Mouse (Mus musculus) heart, embryonic 15.5 days (tissue): ENCODE data around the gene Macf1. TPM values are rescaled to one million over a fixed set of nuclear protein-coding genes. Genes with fewer than 3 reads are reported as not detected.

Experiments
- ATAC-seq: fragments of 200-750 bp; cut with Nextera tagmentation; replicated peaks from 2 replicates; pipeline ENCODE4 v1.8.0; 2017; ENCODE audit warnings: low read depth, moderate TSS enrichment; ENCODE audit not compliant: insufficient number of reproducible peaks, insufficient read depth, low FRiP score
- H3K27ac ChIP-seq: fragments of 300-500 bp; sonication (generic); 2 replicates; pipeline ENCODE4 v1.5.1; 2015; ENCODE audit warnings: mild to moderate bottlenecking, inconsistent platforms
- H3K27me3 ChIP-seq: fragments of 300-500 bp; sonication (generic); 2 replicates; pipeline ENCODE4 v1.6.1; 2015; ENCODE audit warnings: inconsistent platforms
- H3K36me3 ChIP-seq: fragments of 300-500 bp; sonication (generic); 2 replicates; pipeline ENCODE4 v1.6.1; 2015; ENCODE audit warnings: mild to moderate bottlenecking, inconsistent platforms
- H3K4me1 ChIP-seq: fragments of 300-500 bp; sonication (generic); replicated peaks from 2 replicates; pipeline ENCODE4 v1.6.1; 2015; ENCODE audit warnings: inconsistent platforms
- H3K4me2 ChIP-seq: fragments of 300-500 bp; sonication (generic); 2 replicates; pipeline ENCODE4 v1.6.1; 2015; ENCODE audit warnings: inconsistent platforms, mild to moderate bottlenecking, moderate library complexity
- H3K4me3 ChIP-seq: fragments of 300-500 bp; sonication (generic); 2 replicates; pipeline ENCODE4 v1.5.1; 2015; ENCODE audit warnings: mild to moderate bottlenecking, inconsistent platforms
- H3K9ac ChIP-seq: fragments of 300-500 bp; sonication (generic); 2 replicates; pipeline ENCODE4 v1.6.1; 2015; ENCODE audit warnings: mild to moderate bottlenecking, inconsistent platforms
- H3K9me3 ChIP-seq: fragments of 300-500 bp; sonication (generic); replicated peaks from 2 replicates; pipeline ENCODE4 v1.6.1; 2016; ENCODE audit warnings: inconsistent platforms
- WGBS: fragments of 180-500 bp; shearing (Covaris S2); methylation state at CpG from one replicate; pipeline ENCODE4 v1.1.7; 2015; ENCODE audit warnings: mixed read lengths; 5-methylcytosine and 5-hydroxymethylcytosine counted together
- polyA plus RNA-seq: library from polyadenylated mRNA; unstranded; fragments of >200 nt; fragmentation: Nextera tagmentation; extraction: Ambion mirVana; gene quantifications from 2 replicates; pipeline ENCODE4 v1.2.1, GENCODE M21; 2015

Gene Macf1
- polyA plus RNA-seq, 1 experiment from 2014 or later, result 51.0 TPM

DNA sequence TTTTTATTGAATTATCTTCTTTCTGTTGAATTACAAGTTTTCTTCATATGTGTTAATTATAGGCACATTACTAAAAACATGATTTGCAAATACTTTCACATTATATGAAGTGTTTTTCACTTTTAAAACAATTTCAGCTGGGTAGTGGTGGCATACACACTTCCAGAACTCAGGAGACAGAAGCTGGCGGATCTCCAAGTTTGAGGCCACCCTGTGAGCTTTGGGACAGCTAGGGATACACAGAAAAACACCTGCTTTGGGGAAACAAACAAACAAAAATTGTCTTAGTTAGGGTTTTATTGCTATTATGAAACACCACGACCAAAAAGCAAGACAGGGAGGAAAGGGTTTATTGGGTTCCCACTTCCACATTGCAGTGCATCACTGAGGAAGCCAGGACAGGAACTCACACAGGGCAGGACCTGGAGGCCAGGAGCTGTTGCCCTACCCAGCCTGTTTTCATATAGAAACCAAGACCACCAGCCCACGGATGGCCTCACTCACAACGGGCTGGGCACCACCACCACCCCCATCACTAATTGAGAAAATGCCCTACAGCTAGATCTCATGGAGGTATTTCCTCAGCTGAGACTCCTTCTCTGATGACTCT, 93.0 kb downstream of the Macf1 start:
- H3K36me3 ChIP-seq, result no peaks in the 10 kb centered on the region
- H3K4me1 ChIP-seq, result peaks cover 48% of the 10 kb centered on the region
- no peak overlapping the region for H3K9ac ChIP-seq
- 66% methylated on average over 4 of the region's 4 CpGs for WGBS
- H3K4me2 ChIP-seq, result no peak overlapping the region
- no peak for ATAC-seq
- H3K9me3 ChIP-seq, result no peaks in the 10 kb centered on the region
- no peak overlapping the region for H3K4me3 ChIP-seq
- no peak overlapping the region for H3K27ac ChIP-seq
- no peaks in the 10 kb centered on the region for H3K27me3 ChIP-seq

DNA sequence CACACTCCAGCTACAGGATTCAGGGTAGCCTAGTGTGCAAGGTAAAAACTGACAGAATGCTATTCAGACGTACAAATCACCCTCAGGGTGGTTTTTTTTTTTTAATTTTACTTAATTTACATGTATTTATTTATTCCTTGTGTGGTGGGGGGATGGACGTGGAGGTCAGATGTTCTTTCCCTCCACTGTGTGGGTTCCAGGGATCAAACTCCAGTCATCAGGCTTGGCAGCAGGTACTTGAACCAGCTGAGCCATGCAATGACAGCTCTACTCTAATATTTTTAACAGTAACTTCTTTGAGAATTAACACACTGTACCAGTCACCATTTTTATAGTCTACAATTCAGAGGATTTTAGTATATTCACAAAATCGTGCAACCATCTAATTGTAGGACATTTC, 94.7 kb downstream of the Macf1 start:
- peaks cover 43% of the 10 kb centered on the region for H3K4me1 ChIP-seq
- H3K36me3 ChIP-seq, result no peaks in the 10 kb centered on the region
- no peaks in the 10 kb centered on the region for H3K9me3 ChIP-seq
- no peak overlapping the region for H3K4me2 ChIP-seq
- no peaks in the 10 kb centered on the region for H3K27me3 ChIP-seq
- no peak overlapping the region for H3K4me3 ChIP-seq
- ATAC-seq, result no peak
- H3K9ac ChIP-seq, result no peak overlapping the region
- 62% methylated on average over 3 of the region's 3 CpGs for WGBS
- peak overlapping the region; percentile 29 for H3K27ac ChIP-seq

DNA sequence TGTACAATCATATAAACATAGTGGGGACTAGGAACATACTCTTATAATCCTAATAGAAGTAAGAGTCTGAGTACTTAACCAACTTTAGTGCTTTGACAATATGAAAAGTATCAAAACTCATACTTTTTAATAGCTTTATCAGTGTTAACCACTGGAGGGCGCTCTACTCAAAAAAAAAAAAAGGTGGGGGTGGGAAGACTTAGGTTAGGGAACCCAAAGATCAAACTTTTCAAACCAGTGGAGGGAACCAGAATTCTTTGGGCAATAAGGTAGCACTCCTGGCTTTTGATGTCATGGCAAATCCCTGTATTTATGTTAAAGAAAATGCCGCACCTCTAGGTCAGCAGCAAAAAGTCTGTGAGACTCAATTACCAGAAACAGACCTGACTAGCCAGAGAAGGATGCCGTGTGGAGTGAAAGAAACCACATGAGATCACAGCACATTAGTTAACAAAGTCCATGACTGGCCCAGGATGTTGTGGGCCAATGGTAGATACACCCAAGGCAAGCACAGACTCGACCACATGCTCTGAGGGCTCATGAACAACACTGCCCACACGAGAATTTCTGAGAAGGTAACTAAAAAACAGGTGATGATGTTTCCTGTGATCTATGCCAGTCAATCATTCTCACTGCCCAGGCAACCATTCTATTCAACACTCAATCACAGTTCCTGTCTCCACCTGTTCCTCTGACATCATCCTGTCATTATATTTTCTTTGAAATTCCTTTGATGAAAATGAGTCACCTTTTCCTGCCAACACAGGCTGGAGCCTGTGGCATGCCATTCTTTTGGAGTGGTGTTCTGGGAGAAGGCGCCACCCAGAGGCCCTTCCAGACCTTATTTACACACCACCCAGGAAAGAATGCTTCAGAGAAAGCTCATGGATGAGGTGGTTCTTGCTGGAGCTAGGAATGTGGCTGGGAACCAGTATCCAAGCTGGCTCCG, 95.5 kb downstream of the Macf1 start:
- ATAC-seq, result no peak
- H3K9ac ChIP-seq, result no peak overlapping the region
- H3K4me3 ChIP-seq, result no peak overlapping the region

DNA sequence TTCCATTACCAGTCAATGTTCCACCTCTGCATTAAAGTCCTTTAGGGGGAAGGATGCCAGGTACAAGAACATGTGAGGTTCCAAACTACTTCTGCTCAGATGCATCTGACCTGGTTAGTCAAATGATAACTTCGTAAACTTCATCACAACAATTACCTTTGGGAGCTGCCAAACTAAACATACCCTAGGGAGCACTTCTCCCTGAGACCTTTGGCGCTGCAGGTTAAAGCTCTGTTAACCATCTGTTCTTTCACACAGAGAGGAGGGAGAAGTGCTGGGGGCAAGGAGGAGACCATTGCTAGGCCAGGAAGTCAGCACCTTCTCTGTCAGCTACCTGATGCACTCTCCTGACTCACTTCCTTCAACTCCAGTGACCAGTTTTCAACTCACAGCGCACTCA, 96.5 kb downstream of the Macf1 start:
- no peak for ATAC-seq
- 88% methylated on average over 3 of the region's 3 CpGs for WGBS
- no peak overlapping the region for H3K4me3 ChIP-seq
- no peak overlapping the region for H3K27ac ChIP-seq
- H3K9me3 ChIP-seq, result no peaks in the 10 kb centered on the region
- no peak overlapping the region for H3K9ac ChIP-seq
- H3K4me2 ChIP-seq, result no peak overlapping the region
- peaks cover 29% of the 10 kb centered on the region for H3K4me1 ChIP-seq
- H3K36me3 ChIP-seq, result no peaks in the 10 kb centered on the region
- H3K27me3 ChIP-seq, result no peaks in the 10 kb centered on the region

More for the DNA sequence above, 95.5 kb downstream of the Macf1 start:
- WGBS, result 25% methylated on average over 7 of the region's 7 CpGs
- peak overlapping the region; percentile 29 for H3K27ac ChIP-seq
- no peaks in the 10 kb centered on the region for H3K9me3 ChIP-seq
- H3K27me3 ChIP-seq, result no peaks in the 10 kb centered on the region
- peaks cover 37% of the 10 kb centered on the region for H3K4me1 ChIP-seq
- H3K36me3 ChIP-seq, result no peaks in the 10 kb centered on the region
- no peak overlapping the region for H3K4me2 ChIP-seq

DNA sequence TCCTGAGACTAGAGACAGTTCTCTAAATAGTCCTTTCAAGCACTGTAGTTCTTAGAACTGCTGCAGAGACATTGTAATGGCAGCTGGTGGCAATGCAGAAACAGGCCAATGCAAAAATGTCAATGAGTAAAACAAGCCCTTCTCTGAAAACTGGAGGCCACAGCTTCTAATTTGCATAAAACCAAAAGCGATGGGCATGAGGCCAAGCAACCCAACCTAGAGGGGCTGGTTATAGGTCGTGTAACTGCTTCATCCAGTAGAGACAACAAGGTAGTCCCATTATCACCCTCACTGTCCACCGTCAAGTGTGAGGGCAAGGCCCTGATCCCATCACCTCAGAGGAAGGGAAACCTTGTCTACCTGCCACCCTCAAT, 99.5 kb downstream of the Macf1 start:
- WGBS, result 54% methylated on average over 3 of the region's 3 CpGs
- Histone ChIP-seq H3K4me2 (no peak overlapping the region), H3K9ac (no peak overlapping the region), H3K4me3 (no peak overlapping the region), H3K9me3 (no peaks in the 10 kb centered on the region), H3K36me3 (no peaks in the 10 kb centered on the region), H3K4me1 (peaks cover 18% of the 10 kb centered on the region), H3K27ac (no peak overlapping the region), H3K27me3 (no peaks in the 10 kb centered on the region)
- ATAC-seq, result no peak

DNA sequence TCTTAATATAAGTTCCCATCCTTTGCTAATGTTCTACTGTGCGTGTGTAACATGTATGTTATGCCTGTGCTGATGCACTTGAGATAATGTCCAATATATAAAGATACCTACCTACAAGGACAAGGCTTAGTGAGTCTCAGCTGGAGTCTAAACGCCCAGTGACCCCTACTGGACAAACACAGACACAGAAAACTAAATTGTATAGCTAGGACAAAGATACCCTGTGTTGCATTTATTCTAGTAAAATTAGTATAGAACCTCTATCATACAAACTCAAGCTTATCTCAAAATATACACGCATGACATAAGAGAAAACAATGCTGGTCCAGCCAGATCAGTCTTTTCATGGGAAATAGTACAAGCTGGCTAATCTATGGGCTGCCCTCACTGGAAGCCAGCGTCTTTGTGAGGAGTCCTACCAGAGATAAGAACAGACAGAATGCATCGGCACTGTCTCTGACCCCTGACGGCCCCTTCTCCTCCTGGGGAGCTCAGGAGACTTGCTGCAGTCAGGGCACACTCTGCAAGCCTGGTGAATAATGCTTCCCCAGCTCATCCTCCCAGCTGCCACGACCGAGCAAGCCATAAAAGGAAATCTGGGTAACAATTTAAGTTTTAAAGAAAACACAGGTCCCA, 100.0 kb downstream of the Macf1 start:
- H3K9me3 ChIP-seq, result no peaks in the 10 kb centered on the region
- no peak overlapping the region for H3K4me2 ChIP-seq
- H3K4me3 ChIP-seq, result no peak overlapping the region
- peaks cover 14% of the 10 kb centered on the region for H3K4me1 ChIP-seq
- ATAC-seq, result no peak
- 22% methylated on average over 8 of the region's 8 CpGs for WGBS
- no peaks in the 10 kb centered on the region for H3K36me3 ChIP-seq
- H3K9ac ChIP-seq, result no peak overlapping the region
- no peak overlapping the region for H3K27ac ChIP-seq
- H3K27me3 ChIP-seq, result no peaks in the 10 kb centered on the region

DNA sequence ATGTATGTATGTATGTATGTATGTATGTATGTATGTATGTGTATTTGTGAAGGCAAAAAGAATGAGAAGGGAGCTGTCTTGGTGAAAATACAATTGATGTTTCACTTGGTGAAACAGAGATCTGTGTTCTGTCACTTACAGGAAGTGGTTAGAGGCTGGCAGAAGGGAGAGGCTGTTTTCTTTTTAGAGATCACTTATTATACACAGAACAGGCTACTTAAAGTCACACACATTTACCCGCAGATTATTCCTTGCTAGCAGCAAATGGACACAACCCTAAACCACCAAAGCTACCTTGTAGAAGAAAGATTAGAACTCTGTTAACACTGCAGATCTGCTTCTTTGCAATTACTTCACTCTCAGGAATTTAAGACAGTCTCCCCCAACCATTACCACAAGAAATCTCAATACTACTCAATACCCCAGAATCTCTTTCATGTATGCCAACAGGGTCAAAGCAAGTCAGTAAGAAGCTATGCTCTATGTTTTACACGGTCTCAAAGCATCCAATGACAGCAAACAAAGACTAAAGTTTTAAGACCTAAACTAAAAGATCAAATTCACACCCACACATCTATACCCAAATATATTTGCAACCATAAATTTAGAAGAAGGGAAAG, 106.6 kb downstream of the Macf1 start:
- Histone ChIP-seq H3K4me2 (no peak overlapping the region), H3K27ac (peak overlapping the region; percentile 16; the same call in 1 of the 2 replicates), H3K9ac (no peak overlapping the region), H3K4me3 (no peak overlapping the region), H3K36me3 (no peaks in the 10 kb centered on the region), H3K9me3 (no peaks in the 10 kb centered on the region), H3K27me3 (no peaks in the 10 kb centered on the region), H3K4me1 (peaks cover 25% of the 10 kb centered on the region)
- WGBS, result 22% methylated on average over 2 of the region's 2 CpGs
- ATAC-seq, result no peak

DNA sequence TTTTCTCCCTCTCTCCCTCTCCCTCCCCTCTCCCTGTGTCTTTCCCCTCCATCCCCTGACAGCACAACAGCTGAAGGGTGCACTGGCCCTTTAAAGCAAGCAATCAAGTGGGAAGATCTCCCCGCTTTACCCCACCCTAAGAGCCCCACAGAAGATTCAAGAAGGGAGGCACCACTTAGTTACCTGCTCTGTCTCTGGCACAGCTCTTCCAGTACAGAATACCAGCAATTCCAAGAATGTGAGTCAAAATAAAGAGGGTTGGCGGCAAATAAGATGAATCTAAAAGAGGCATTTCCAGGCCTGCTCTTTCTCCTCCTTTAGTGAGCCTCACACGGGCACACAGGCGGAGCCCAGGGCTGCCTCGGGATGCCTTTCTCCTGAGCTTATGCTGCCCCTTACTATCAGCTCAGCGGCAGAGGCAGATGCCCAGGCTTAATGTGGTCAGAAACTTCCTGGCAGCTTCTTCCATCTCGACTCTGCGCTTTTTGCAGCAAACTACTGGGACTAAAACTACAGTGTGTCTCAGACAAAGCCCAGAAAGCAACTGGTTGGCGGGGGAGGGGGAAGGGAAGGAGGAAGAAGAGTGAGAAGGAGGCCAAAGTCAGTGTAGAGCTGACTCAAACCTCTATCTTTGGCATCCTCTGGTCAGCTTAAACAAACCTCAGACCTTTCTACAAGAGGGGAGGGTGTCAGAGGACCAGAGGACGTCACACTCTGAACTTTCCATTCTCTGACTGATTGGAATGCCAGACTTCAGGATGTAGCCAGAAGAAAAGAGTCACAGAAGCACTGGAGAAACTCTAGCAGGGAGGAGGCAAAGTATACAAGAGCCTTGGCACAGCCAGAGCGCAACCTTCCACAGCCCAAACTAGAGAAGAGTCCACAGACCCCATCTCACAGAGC, 111.5 kb downstream of the Macf1 start:
- Histone ChIP-seq H3K27me3 (no peaks in the 10 kb centered on the region), H3K9me3 (no peaks in the 10 kb centered on the region), H3K4me2 (peak overlapping the region; percentile 64), H3K36me3 (no peaks in the 10 kb centered on the region), H3K4me3 (peak overlapping the region; percentile 45), H3K27ac (peak overlapping the region; percentile 97), H3K4me1 (peaks cover 35% of the 10 kb centered on the region), H3K9ac (peak overlapping the region; percentile 44)
- peak; percentile 77 for ATAC-seq
- WGBS, result 4% methylated on average over 11 of the region's 11 CpGs

DNA sequence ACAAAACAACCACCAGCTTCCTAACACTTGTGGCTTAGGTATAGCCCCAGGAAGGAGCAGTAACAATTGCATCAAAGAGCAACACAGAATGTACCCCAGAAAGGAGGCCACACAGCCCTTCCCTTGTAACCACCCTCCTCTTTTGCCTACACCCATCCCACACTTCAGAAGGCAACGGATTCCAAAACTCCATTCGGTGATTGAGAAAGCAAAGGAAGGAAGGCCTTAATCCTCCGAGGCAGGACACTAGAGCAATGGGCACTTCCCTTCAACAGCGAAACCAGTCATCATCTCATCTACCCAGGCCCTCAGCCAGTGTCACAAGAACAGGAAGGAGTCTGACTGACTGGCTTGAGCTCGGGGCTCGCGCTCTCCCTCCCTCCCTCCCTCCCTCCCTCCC, 112.3 kb downstream of the Macf1 start:
- Histone ChIP-seq H3K9me3 (no peaks in the 10 kb centered on the region), H3K4me3 (peak overlapping the region; percentile 41), H3K27ac (peak overlapping the region; percentile 91), H3K9ac (peak overlapping the region; percentile 34; the same call in 1 of the 2 replicates), H3K36me3 (no peaks in the 10 kb centered on the region), H3K27me3 (no peaks in the 10 kb centered on the region), H3K4me2 (peak overlapping the region; percentile 61), H3K4me1 (peaks cover 30% of the 10 kb centered on the region)
- 2% methylated on average over 5 of the region's 7 CpGs for WGBS
- peak; percentile 68; the same call in 1 of the 2 replicates for ATAC-seq

DNA sequence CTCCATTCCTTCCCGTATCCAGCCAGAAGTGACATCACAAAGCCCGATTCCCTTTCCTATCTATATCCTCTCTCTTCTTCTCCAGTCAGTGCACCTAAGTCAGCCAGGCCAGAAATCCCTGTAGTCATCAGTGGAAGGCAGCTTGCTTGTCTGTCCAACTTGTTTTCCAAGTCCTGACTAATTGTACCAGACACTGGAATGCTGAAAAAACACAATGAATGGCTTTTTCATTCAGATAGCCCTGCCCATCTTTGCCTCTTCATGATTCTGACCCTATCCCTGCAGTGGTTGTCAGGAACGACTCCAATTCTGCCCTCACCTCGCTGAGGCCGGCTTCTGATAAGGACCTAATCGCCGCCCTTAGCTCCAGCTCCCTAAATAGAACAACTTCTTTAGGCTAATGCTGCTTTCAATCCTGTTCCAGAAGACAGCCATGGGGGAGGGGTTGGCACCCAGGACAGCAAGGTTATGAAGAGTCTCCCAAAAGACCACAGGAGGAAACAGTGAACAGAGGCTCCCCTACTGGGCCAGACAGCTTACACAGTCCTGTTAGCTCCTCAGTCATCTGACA, 118.8 kb downstream of the Macf1 start:
- H3K4me2 ChIP-seq, result peak overlapping the region; percentile 59
- H3K27ac ChIP-seq, result peak overlapping the region; percentile 95
- peak; percentile 60; the same call in 1 of the 2 replicates for ATAC-seq
- peaks cover 53% of the 10 kb centered on the region for H3K4me1 ChIP-seq
- peak overlapping the region; percentile 49; the same call in 1 of the 2 replicates for H3K9ac ChIP-seq
- 15% methylated on average over 7 of the region's 7 CpGs for WGBS
- H3K27me3 ChIP-seq, result no peaks in the 10 kb centered on the region
- H3K9me3 ChIP-seq, result no peaks in the 10 kb centered on the region
- H3K36me3 ChIP-seq, result no peaks in the 10 kb centered on the region
- H3K4me3 ChIP-seq, result peak overlapping the region; percentile 36
